Mouse (Mus musculus): ENCODE measurements around the gene Mfsd4b4. TPM values are rescaled to one million over a fixed set of nuclear protein-coding genes. Genes with fewer than 3 reads are reported as not detected.
"Not testable (repeated sequence)": the region's sequence is repeated elsewhere in the genome, so short reads cannot be mapped to it uniquely, and the experiment has no call there.

Mfsd4b4 gene
- total RNA-seq (2014; fragmentation: Nextera tagmentation), result 3.9 and 8.7 TPM in 2 replicates
- 3.7 and 5.1 TPM in 2 replicates for total RNA-seq (2017)

- peak; percentile 95 for ATAC-seq (replicated peaks; ENCODE audit: low FRiP score, low TSS enrichment, poor library complexity, severe bottlenecking)
Observed at GRCm38 (mm10) chr10:39898874-39899371, at the start of gene Mfsd4b4. TSS of gene Mfsd4b4 (minus strand) at chr10:39899238.

- ATAC-seq (replicated peaks; ENCODE audit: low FRiP score, low TSS enrichment, poor library complexity, severe bottlenecking), result not testable (repeated sequence)
Observed at GRCm38 (mm10) chr10:39947195-39947594, 48.2 kb upstream of the Mfsd4b4 start.

GRCm38 (mm10) chr10:39936553-39936952, 37.5 kb upstream of the Mfsd4b4 start:
- peak; percentile 55; the same call in 1 of the 2 replicates for ATAC-seq (replicated peaks; ENCODE audit: low FRiP score, low TSS enrichment, poor library complexity, severe bottlenecking)

- no peak for ATAC-seq (replicated peaks; ENCODE audit: low FRiP score, low TSS enrichment, poor library complexity, severe bottlenecking)
Observed at GRCm38 (mm10) chr10:39926616-39927139, 27.6 kb upstream of the Mfsd4b4 start, which contains the start of gene Mfsd4b2. TSS of gene Mfsd4b2 (minus strand) at chr10:39926923.

- not testable (repeated sequence) for ATAC-seq (replicated peaks; ENCODE audit: low FRiP score, low TSS enrichment, poor library complexity, severe bottlenecking)
Observed at GRCm38 (mm10) chr10:39924556-39924955, 25.5 kb upstream of the Mfsd4b4 start.

- ATAC-seq (replicated peaks; ENCODE audit: low FRiP score, low TSS enrichment, poor library complexity, severe bottlenecking), result no peak
Observed at GRCm38 (mm10) chr10:39912616-39913015, 13.6 kb upstream of the Mfsd4b4 start.

GRCm38 (mm10) chr10:39908768-39909441, 9.9 kb upstream of the Mfsd4b4 start:
- 0 out of 2 replicates have a peak, but pooled peaks have one; percentile 52 for ATAC-seq (replicated peaks; ENCODE audit: low FRiP score, low TSS enrichment, poor library complexity, severe bottlenecking)

GRCm38 (mm10) chr10:39906799-39907658, 8.0 kb upstream of the Mfsd4b4 start:
- ATAC-seq (replicated peaks; ENCODE audit: low FRiP score, low TSS enrichment, poor library complexity, severe bottlenecking), result no peak

GRCm38 (mm10) chr10:39904191-39904590, 5.2 kb upstream of the Mfsd4b4 start:
- ATAC-seq (replicated peaks; ENCODE audit: low FRiP score, low TSS enrichment, poor library complexity, severe bottlenecking), result no peak

GRCm38 (mm10) chr10:39896503-39896902, 2.5 kb downstream of the Mfsd4b4 start:
- ATAC-seq (replicated peaks; ENCODE audit: low FRiP score, low TSS enrichment, poor library complexity, severe bottlenecking), result no peak

GRCm38 (mm10) chr10:39893702-39894697, 5.0 kb downstream of the Mfsd4b4 start:
- ATAC-seq (replicated peaks; ENCODE audit: low FRiP score, low TSS enrichment, poor library complexity, severe bottlenecking), result peak; percentile 53; the same call in 1 of the 2 replicates

GRCm38 (mm10) chr10:39888621-39889020, 10.4 kb downstream of the Mfsd4b4 start:
- no peak for ATAC-seq (replicated peaks; ENCODE audit: low FRiP score, low TSS enrichment, poor library complexity, severe bottlenecking)

GRCm38 (mm10) chr10:39865509-39865908, 33.5 kb downstream of the Mfsd4b4 start:
- ATAC-seq (replicated peaks; ENCODE audit: low FRiP score, low TSS enrichment, poor library complexity, severe bottlenecking), result no peak

GRCm38 (mm10) chr10:39842621-39843020, 56.4 kb downstream of the Mfsd4b4 start:
- no peak for ATAC-seq (replicated peaks; ENCODE audit: low FRiP score, low TSS enrichment, poor library complexity, severe bottlenecking)

Other genes with a start within 250 kb of the Mfsd4b4 start
- 34.7 and 37.4 TPM in 2 replicates for gene Rev3l, start 167.1 kb downstream of the Mfsd4b4 start, total RNA-seq (2014; fragmentation: Nextera tagmentation)
- 21.9 and 25.6 TPM in 2 replicates for gene Rev3l, start 167.1 kb downstream of the Mfsd4b4 start, total RNA-seq (2017)
- gene Mfsd4b2, start 27.7 kb upstream of the Mfsd4b4 start, total RNA-seq (2014; fragmentation: Nextera tagmentation), result not detected in 2 replicates
- gene Mfsd4b2, start 27.7 kb upstream of the Mfsd4b4 start, total RNA-seq (2017), result not detected in 2 replicates
- gene Mfsd4b3, start 60.9 kb upstream of the Mfsd4b4 start, total RNA-seq (2014; fragmentation: Nextera tagmentation), result not detected in 2 replicates
- not detected in 2 replicates for gene Mfsd4b3, start 60.9 kb upstream of the Mfsd4b4 start, total RNA-seq (2017)
- gene Mfsd4b5, start 87.4 kb upstream of the Mfsd4b4 start, total RNA-seq (2014; fragmentation: Nextera tagmentation), result not detected in 2 replicates
- not detected in 2 replicates for gene Mfsd4b5, start 87.4 kb upstream of the Mfsd4b4 start, total RNA-seq (2017)
- gene Mfsd4b1, start 126.0 kb upstream of the Mfsd4b4 start, total RNA-seq (2014; fragmentation: Nextera tagmentation), result not detected in 2 replicates
- not detected in 2 replicates for gene Mfsd4b1, start 126.0 kb upstream of the Mfsd4b4 start, total RNA-seq (2017)
- 44.2 and 51.6 TPM in 2 replicates for gene Slc16a10, start 243.0 kb upstream of the Mfsd4b4 start, total RNA-seq (2014; fragmentation: Nextera tagmentation)
- 27.1 and 35.5 TPM in 2 replicates for gene Slc16a10, start 243.0 kb upstream of the Mfsd4b4 start, total RNA-seq (2017)

Measured in megakaryocyte-erythroid progenitor cell, adult 5-6 weeks (primary cell).